Mouse (Mus musculus): Measurements from ENCODE around the gene Pik3cg.
"Not testable (repeated sequence)": the region's sequence is repeated elsewhere in the genome, so short reads cannot be mapped to it uniquely, and the experiment has no call there.

Gene Pik3cg

DNA sequence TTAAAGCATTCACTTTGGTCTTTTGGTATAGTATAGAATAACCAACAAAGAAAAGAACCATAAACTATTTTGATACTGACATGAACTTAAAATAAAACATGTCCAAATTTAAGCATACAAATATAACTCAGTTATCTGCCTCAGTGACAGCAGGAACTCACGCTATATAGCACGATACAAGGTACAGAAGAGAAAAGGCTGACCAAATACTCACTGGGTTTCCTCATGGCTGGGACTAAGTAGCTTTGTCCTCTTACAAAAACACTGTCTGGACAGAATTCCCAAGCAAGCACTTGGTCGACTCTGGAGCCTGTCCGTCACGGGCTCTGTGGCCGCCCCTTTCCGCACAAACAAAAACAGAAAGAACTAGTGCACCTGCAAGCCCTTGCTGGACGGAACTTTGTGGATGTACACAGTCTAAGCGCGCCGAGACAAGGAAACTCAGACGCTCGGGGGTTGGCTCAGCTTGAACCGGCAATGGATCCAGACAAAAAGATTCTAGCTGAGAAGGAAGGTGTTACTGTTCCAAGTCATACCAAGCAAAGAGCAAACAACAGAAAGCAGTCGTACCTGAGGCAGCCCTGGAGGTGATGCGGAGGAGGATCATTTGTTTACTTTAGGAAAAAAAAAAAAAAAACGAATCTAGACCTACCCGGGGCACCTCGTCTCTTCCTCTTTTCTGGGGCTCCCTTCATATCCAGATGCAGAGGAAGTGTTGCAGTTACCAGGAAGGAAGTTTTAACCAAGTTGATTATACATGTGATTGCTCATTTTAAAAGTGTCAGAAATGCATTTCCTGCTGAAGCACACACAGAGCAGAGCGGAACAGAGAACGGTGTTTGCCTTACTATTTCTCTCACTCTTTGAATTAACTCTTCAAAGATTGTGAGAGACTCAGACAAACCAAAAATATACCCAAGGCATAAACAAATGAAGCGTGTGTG lies at the start of gene Pik3cg:
TSS of gene Pik3cg (minus strand) at position 712 of the 944 bp plus-strand sequence.
- DNase-seq (ENCODE audit: low spot score in 2 of 2): no peak

DNA sequence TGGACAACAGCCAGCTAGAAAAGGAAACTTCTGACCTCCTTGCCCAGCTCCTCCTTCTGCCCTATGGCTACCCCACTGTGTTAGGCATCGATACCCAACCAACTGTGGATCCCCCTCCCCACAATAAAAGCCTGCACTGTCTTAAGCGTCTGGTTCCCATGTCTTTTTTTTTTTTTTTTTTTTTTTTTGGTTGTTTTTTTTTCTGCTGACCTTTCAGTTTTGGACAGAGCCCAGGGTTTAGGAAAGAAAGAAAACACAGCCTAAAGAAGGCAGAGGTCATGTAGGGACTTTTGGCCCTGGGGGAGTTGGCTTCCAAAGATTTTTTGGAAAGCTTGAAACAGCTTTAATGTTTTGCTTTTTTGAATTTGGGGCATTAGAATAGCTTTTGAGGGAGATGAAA lies 40.0 kb upstream of the Pik3cg start:
- no peak for DNase-seq (ENCODE audit: low spot score in 2 of 2)

DNA sequence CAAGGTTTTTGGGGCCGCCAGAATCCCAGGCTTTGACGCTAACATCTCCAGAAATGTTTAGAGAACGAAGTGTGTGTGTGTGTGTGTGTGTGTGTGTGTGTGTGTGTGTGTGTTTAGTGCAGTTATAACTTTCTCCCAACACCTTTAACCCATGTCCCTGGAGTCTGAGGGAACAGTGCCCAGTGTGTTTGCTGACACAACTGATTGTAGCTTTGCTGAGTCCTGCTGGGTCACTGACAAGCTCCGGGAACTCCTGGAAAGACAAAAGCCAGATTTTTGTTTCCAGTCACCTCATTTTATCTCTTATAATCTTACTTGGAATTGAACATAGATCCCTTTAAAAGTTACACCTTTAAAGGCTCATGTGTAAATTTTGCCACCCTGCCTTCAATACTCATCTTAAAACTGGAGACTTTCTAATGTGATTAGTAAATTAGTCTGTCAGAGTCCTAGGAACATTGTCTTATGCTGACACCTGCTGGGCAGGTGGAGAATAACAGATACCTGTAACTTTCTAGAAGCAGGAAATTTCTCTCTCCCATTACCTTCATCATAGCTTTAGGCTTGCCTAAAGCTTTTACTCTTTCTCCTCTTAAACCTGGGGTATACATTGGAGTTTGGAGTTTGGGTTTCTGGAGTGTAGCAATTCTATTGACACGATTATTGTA lies 37.2 kb upstream of the Pik3cg start:
- peak in 1 of 2 experiments; percentile 37 for DNase-seq (ENCODE audit: low spot score in 2 of 2)

DNA sequence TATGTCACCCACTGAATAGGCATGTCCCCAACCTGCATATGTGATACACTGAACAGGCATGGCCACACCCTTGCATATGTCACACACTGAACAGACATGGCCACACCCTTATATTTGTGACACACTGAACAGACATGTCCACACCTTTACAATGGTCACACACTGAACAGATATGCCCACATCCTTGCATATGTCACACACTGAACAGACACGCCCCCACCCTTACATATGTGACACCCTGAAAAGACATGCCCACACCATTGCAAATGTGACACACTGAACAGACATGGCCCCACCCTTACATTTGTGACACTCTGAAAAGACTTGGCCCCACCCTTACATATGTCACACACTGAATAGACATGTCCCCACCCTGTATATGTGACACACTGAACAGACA lies 35.1 kb upstream of the Pik3cg start:
- DNase-seq (ENCODE audit: low spot score in 2 of 2): no peak

DNA sequence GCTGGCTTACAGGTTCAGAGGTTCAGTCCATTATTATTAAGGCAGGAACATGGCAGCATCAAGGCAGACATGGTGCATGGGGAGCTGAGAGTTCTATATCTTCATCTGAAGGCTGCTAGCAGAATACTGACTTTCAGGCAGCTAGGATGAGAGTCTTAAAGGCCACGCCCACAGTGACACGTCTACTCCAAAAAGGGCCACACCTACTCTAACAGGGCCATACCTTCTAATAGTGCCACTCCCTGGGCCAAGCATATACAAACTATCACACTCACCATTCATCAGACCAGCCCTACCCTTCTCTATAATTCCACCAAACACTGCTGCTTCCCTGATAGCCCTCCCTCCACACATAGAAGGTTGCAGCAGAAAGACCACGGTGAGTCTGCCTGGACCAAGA lies 30.7 kb upstream of the Pik3cg start:
- DNase-seq (ENCODE audit: low spot score in 2 of 2): not testable (repeated sequence)

DNA sequence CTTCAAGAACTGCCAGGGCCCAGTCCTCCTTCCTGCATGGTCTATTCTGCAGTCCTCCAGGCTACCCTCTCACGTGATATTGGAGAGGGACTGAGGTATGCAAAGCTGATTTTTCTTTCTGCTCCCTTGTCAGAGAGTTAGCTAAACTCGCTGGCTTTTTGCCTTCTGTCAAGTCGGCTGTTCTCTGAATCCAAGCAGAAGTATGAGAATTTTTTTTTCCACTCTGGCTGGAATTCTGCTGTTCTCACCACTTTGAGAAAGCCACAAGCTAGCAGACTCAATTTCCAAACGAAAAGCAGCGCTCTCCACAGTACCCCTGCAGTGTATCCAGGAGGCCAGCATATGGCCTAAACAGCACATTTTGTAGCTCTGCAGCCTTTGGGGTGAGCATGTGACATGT lies 30.0 kb upstream of the Pik3cg start:
- DNase-seq (ENCODE audit: low spot score in 2 of 2): no peak

DNA sequence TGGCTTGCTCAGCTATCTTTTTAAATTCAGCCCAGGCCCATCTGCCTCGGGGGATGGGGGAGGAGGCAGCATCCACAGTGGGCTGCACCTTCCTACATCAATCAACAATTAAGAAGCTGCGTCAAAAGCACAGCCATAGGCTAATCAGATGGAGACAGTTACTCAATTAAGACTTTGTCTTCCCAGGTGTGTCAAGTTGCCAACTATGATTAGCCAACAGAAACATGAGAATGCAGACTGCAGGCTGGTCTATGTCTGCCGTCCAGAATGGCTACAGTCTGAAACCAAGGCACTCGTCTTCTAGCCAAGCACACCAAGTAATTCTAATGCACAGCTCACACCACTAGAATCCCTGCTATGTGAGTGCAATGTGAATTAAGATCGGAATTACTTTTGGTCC lies 29.4 kb upstream of the Pik3cg start:
- no peak for DNase-seq (ENCODE audit: low spot score in 2 of 2)

DNA sequence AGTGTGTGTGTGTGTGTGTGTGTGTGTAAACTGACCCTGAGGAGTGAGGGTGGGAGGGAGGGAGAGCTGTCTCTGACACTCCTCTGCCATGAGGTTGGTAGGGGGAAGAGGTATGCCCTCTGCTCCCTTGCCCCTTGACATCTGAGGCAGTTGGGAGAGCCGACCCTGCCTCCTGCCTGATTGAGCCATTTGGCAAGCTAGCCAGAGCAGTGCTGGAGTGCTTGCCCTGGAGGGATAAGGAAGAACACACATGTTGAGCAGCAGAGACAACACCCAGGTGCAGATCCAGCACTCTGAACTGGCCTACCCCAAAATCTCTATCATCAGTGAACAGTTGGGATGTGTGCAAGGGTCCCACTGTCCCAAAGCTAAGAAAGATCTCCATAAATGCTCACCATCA lies 28.7 kb upstream of the Pik3cg start:
- no peak for DNase-seq (ENCODE audit: low spot score in 2 of 2)

DNA sequence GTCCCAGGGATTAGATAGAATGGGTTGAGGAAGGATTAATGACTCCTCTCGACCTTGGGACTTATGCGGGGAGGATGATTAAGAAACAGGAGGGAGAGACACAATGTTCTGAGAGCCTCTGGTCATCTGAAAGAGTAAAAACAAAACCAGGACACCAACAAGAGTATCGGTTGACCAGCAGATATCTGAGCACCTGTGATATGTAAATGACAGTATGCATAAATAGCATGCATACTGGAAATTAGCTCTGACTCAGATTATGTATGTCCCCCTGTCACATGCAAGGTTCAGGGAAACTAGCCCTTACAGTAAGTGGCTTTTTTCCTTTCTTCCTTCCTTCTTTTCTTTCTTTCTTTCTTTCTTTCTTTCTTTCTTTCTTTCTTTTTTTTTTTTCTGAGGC lies 28.0 kb upstream of the Pik3cg start:
- no peak for DNase-seq (ENCODE audit: low spot score in 2 of 2)

DNA sequence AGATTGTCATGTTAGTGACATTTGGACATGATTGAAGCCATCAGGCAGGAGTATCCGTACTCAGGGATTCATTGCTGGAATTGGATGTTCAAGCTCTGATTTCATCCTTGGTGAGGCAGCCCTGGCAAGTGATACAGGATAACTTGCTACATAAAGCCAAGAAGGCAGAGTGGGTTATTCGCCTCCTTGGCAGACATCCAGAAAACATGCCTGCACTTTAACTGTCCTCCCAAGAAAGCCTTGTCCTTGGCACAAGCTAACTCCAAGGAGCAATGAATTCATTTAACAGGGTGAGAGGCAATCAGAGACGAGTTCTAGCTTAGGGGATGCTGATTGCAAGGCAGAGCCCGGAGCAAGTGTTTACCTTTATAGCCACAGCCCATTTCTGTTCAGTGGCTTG lies 25.4 kb upstream of the Pik3cg start:
- DNase-seq (ENCODE audit: low spot score in 2 of 2): no peak

DNA sequence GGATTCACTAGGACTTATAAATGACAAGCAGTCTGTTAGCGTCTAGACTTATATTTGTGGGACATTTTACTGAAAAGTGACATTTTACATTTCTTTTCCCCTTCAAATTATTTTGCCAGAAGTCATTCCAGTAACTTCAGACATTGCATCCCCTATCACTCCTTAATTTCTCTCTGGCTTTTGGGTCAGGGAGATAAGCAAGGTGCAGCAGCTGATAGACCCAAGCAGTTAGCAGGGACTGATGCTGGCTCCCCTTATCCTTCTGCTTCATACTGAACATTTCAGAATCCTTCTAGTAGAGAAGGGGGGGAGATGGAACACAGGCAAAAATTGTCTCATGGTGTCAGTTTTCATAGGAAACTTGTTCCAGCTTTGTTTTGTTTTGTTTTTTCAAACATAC lies 22.9 kb upstream of the Pik3cg start:
- DNase-seq (ENCODE audit: low spot score in 2 of 2): no peak

DNA sequence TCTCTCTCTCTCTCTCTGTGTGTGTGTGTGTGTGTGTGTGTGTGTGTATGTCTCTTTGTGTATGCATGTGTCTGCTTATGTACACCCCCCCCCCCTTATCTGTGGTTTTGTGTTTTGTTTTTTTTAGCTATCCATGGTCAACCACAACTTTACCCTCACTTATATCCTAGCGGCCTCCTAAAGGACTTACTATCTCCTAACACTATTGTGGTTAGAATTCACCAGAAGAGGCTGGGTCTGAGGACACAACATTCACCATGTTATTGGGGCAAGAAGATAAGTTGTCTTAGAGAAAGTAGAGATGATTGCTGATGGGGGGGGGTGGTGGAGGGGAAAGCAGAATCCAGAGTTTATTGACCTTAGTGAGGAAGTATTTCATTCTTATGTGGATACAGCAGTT lies 15.2 kb upstream of the Pik3cg start:
- no peak for DNase-seq (ENCODE audit: low spot score in 2 of 2)

DNA sequence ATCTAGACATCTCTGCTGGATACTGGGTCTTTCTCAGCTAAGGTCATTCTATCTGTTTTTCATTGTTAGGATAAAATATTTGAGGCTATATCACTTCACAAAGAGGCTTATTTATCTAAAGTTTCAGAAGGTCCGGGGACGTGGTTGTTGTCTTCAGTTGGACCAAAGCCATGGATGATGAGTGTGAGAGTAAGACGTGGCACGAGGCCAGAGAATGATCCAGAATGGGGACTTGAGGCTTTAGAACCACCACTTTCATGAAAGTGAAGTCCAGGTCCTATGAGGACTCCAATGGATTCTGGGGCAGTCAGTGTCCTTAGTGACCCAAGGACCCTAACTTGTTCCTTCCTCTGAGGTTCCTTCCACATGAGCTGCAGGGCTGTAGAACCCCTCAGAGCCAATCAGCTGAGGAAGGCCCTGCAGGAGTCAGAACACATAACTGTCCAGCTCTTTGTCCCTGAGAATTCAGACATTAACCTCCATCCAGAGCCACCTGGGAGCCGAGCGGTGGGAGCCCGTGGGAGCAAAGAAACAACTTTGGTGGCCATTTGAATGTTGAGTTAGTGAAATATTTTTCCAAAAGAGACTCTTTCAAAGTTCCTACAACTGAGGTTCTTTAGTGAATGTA lies 14.4 kb upstream of the Pik3cg start:
- no peak for DNase-seq (ENCODE audit: low spot score in 2 of 2)

DNA sequence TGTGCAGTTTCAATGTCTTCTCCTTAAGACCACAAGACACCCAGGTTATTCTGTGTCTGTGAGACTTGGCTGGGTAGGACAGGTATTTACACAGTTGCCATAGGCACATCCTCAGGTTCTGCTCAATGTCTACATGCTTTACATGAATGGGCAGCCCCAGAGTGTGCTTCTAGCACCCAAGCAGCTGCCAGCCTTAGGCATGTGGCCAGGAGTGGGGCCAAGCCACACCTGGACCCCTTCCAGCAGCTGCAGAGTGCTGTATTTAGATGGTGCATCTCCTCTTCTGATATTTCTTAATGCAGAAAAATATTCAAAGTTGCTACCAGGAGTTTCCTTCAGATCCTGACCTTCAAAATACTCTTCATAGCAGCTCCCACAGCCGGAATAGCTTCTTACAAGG lies 11.9 kb upstream of the Pik3cg start:
- no peak for DNase-seq (ENCODE audit: low spot score in 2 of 2)

DNA sequence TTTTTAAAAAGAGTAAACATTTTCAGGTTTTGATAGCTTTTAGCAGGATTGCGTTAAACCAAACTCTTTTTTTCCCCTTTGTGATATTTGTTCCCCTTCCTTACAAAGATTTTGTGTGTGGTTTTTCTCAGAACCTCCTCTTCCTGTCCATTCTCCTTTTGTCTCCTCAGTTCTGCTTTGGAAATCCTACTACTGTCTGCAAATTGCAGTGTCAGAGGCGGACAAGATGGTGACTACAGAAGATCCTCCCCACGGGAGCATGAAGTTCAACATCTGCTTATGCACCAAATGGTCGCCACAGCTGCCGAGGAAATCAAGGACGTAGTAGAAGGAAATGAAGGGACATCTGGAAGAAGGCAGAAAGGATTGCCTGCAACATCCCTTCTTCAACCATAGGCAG lies 6.7 kb upstream of the Pik3cg start:
- no peak for DNase-seq (ENCODE audit: low spot score in 2 of 2)

DNA sequence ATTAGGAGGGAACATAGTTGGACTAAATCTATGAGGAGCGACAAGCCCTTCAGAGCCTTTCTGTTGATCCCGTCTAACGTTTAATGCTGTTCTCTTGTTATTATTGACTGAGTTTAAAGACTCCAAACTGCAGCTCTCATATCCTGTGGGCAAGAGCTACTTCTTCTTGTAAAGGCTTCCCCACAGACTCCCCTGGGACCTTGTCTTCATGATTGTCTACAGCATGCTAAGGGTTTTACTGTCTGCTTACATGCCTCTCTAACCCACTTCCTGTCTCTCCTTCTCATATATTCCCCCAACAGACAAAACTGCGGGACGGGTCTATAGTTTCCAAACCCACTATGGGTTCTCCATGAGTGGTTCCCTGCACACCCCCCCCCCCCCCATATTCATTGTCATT lies 4.2 kb upstream of the Pik3cg start:
- DNase-seq (ENCODE audit: low spot score in 2 of 2): no peak

DNA sequence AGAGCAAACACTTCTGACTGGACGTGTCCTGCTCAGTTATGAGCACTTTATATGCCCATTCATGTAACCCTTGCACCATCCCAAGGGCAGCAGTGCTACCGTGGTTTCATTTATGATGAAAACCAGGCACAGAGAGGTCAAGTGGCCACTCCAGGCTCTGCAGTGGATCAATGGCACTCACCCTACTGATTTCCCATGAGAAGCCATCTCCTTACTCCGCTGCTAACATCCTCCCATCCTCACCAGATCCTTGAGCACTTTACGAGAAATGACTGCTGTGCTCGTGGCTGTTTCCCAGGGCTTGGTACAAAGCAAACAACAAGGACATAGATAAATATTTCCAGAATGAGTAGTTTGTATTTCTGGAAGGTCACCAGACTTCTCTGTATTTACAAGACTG lies 3.7 kb upstream of the Pik3cg start:
- no peak for DNase-seq (ENCODE audit: low spot score in 2 of 2)

DNA sequence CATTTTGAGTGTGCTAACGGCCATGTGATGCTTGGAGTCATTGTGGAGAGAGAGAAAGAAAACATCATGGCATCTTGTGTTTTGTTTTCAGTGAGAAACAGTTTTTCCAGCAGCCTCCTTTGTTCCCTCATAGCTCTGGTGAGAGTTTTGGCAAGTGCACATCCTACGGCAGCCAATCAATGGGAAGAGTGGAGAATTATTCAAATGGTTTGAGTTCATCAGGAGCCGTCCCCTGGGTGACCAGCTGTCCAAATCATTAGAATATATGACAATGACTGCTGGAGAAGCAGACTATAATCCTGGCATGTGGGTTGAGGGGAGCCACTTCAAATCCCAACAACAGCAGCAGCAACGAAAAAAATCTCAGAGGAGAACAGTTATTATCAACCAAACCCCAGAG lies 2.8 kb upstream of the Pik3cg start:
- no peak for DNase-seq (ENCODE audit: low spot score in 2 of 2)

DNA sequence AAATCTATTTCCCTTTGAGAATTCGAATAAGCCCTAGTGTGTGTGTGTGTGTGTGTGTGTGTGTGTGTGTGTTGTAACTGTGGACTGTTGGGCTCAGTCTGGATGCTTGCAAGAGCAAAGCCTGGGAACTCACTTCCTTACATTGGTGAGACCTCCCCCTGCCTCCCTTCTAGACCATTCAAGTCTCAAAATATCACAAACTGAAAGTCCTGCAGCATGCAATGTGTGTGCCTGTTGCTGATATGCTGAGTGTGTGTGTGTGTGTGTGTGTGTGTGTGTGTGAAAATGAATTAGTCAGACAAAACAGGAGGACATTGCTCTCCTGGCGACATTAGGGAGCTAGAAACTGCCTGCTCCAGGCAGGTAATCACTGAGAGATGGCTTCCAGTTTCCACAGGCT lies 492 bp upstream of the Pik3cg start:
- no peak for DNase-seq (ENCODE audit: low spot score in 2 of 2)

DNA sequence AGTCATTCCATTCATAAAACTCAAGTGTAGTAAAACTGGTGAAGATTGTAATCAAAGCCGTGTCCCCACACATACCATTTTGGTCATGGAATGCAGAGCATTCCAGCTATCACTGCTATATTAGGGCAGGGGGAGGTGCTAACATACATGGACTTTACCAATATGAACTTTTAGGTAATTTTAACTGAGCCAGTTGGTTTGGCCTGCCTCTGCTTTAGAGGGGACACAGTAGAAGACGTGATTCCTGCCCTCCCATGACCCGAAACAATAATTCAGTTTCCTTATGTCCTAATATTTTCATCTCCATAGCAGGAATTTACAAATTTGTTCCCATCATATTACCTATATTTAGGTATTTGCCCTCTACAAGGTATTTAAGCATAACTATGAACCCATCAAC lies 1.3 kb downstream of the Pik3cg start:
- no peak for DNase-seq (ENCODE audit: low spot score in 2 of 2)

DNA sequence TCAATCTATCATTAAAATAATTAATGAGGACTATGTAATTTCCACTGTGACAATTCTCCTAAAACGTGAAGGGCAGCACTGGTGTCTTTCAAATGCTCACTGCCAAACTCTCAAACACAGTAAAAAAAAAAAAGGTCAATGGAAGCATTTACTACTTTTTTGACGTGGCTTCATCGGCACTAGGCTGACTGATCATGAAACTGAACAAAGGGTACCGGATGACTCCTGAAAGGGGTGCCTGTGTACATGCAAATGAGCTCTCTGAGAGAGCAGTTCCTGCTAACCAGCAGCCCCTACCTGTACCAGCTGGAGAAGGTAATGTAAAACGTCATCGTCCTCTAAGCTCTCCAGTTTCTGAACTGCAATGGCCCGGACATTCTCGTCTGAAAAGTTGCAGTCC lies 4.8 kb downstream of the Pik3cg start:
- no peak for DNase-seq (ENCODE audit: low spot score in 2 of 2)

DNA sequence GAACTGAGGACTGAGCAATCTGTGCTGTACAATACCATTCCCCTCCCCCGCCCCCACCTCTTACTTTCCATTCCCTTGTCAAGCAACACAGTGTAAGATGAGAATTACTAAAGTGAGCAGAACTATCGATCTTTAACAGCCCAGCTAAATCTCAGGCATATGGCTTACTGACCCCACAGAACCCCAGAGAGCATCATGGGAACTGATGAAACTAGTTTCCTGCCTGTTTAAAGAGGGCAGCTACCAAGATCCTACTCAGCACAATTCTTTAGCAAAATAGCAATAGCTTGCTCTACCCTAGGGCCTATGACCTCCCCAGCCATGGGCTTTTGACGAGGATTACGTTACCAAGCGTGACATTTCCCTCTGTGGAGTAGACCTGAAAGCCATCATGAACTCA lies 5.9 kb downstream of the Pik3cg start:
- no peak for DNase-seq (ENCODE audit: low spot score in 2 of 2)

DNA sequence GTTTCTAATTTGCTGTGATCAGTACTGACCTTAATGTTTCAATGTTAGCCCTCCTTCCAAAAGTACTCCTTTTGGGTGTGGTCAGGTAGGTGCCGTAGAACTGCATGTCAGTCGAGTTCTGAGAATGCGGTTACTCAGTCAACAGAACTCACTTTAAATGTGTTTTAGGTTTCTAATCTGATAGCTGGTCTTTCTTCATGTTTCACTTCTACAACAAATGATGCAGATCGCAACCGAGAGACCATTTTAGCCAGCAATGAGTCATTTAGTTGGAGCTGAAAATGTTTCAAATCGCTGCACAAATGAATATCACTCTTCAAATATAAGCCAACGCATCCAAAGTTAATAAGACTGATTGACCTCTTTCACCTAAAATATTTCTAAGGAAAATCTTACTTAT lies 6.5 kb downstream of the Pik3cg start:
- no peak for DNase-seq (ENCODE audit: low spot score in 2 of 2)
